Mouse (Mus musculus): Measurements from ENCODE around the gene Ddx55.

The Ddx55 gene

GRCm38 (mm10) chr5:124552558-124553307 lies at the start of gene Ddx55:
Gene Ddx55 (plus strand): TSS chr5:124552864.
- DNase-seq, result peak; percentile 93

GRCm38 (mm10) chr5:124503742-124504141 lies 48.9 kb upstream of the Ddx55 start:
- no peak for DNase-seq

GRCm38 (mm10) chr5:124505235-124505634 lies 47.4 kb upstream of the Ddx55 start:
- DNase-seq, result no peak

- peak; percentile 63 for DNase-seq
Measured at GRCm38 (mm10) chr5:124506731-124507359, 45.8 kb upstream of the Ddx55 start.

- DNase-seq, result peak; percentile 74
Measured at GRCm38 (mm10) chr5:124509200-124509599, 43.5 kb upstream of the Ddx55 start.

GRCm38 (mm10) chr5:124509742-124510237 lies 42.9 kb upstream of the Ddx55 start:
- peak; percentile 93 for DNase-seq

- no peak for DNase-seq
Measured at GRCm38 (mm10) chr5:124510536-124511050, 42.1 kb upstream of the Ddx55 start.

GRCm38 (mm10) chr5:124515789-124516188 lies 36.9 kb upstream of the Ddx55 start:
- no peak for DNase-seq

GRCm38 (mm10) chr5:124518648-124519047 lies 34.0 kb upstream of the Ddx55 start:
- DNase-seq, result no peak

GRCm38 (mm10) chr5:124521588-124521987 lies 31.1 kb upstream of the Ddx55 start:
- no peak for DNase-seq

- no peak for DNase-seq
Measured at GRCm38 (mm10) chr5:124523032-124523431, 29.6 kb upstream of the Ddx55 start.

GRCm38 (mm10) chr5:124524943-124525342 lies 27.7 kb upstream of the Ddx55 start:
- DNase-seq, result no peak

GRCm38 (mm10) chr5:124528351-124528750 lies 24.3 kb upstream of the Ddx55 start:
- DNase-seq, result no peak

GRCm38 (mm10) chr5:124528791-124529190 lies 23.9 kb upstream of the Ddx55 start:
- no peak for DNase-seq

- peak; percentile 62 for DNase-seq
Measured at GRCm38 (mm10) chr5:124529191-124529651, 23.4 kb upstream of the Ddx55 start.

GRCm38 (mm10) chr5:124529697-124530096 lies 23.0 kb upstream of the Ddx55 start:
- DNase-seq, result no peak

GRCm38 (mm10) chr5:124530655-124531582 lies 21.7 kb upstream of the Ddx55 start, which contains the start of gene Rilpl1:
Gene Rilpl1 (minus strand): TSS chr5:124531391.
- DNase-seq, result peak; percentile 86

- no peak for DNase-seq
Measured at GRCm38 (mm10) chr5:124531583-124531930, 21.1 kb upstream of the Ddx55 start.

- DNase-seq, result no peak
Measured at GRCm38 (mm10) chr5:124532451-124532850, 20.2 kb upstream of the Ddx55 start.

- DNase-seq, result no peak
Measured at GRCm38 (mm10) chr5:124535016-124535415, 17.6 kb upstream of the Ddx55 start.

GRCm38 (mm10) chr5:124536776-124537175 lies 15.9 kb upstream of the Ddx55 start:
- DNase-seq, result peak; percentile 70
